Mouse (Mus musculus): ENCODE measurements around the gene Atg14.
"Not testable (repeated sequence)": the region's sequence is repeated elsewhere in the genome, so short reads cannot be mapped to it uniquely, and the experiment has no call there.

The Atg14 gene

GRCm38 (mm10) chr14:47544286-47544685, 26.2 kb downstream of the Atg14 start:
- no peak for DNase-seq (ENCODE audit: low spot score in 2 of 2)

GRCm38 (mm10) chr14:47542283-47542682, 28.2 kb downstream of the Atg14 start:
- no peak for DNase-seq (ENCODE audit: low spot score in 2 of 2)

GRCm38 (mm10) chr14:47541325-47541948, 29.0 kb downstream of the Atg14 start:
- DNase-seq (ENCODE audit: low spot score in 2 of 2): no peak

GRCm38 (mm10) chr14:47535096-47535495, 35.4 kb downstream of the Atg14 start:
- no peak for DNase-seq (ENCODE audit: low spot score in 2 of 2)

- no peak for DNase-seq (ENCODE audit: low spot score in 2 of 2)
Observed at GRCm38 (mm10) chr14:47534176-47534525, 36.3 kb downstream of the Atg14 start.

- DNase-seq (ENCODE audit: low spot score in 2 of 2): peak; percentile 52 to 66
Observed at GRCm38 (mm10) chr14:47533365-47534175, 36.9 kb downstream of the Atg14 start.

GRCm38 (mm10) chr14:47532496-47532895, 38.0 kb downstream of the Atg14 start:
- DNase-seq (ENCODE audit: low spot score in 2 of 2): no peak

GRCm38 (mm10) chr14:47529592-47529991, 40.9 kb downstream of the Atg14 start:
- not testable (repeated sequence) for DNase-seq (ENCODE audit: low spot score in 2 of 2)

GRCm38 (mm10) chr14:47529019-47529418, 41.4 kb downstream of the Atg14 start:
- peak; percentile 40 to 54 for DNase-seq (ENCODE audit: low spot score in 2 of 2)

- no peak for DNase-seq (ENCODE audit: low spot score in 2 of 2)
Observed at GRCm38 (mm10) chr14:47528293-47528692, 42.2 kb downstream of the Atg14 start.

- DNase-seq (ENCODE audit: low spot score in 2 of 2): no peak
Observed at GRCm38 (mm10) chr14:47527833-47528232, 42.6 kb downstream of the Atg14 start.

GRCm38 (mm10) chr14:47525861-47526260, 44.6 kb downstream of the Atg14 start:
- no peak for DNase-seq (ENCODE audit: low spot score in 2 of 2)

GRCm38 (mm10) chr14:47525374-47525773, 45.1 kb downstream of the Atg14 start:
- no peak for DNase-seq (ENCODE audit: low spot score in 2 of 2)

GRCm38 (mm10) chr14:47522301-47522700, 48.1 kb downstream of the Atg14 start:
- DNase-seq (ENCODE audit: low spot score in 2 of 2): no peak

- DNase-seq (ENCODE audit: low spot score in 2 of 2): no peak
Observed at GRCm38 (mm10) chr14:47521609-47522008, 48.8 kb downstream of the Atg14 start.

- no peak for DNase-seq (ENCODE audit: low spot score in 2 of 2)
Observed at GRCm38 (mm10) chr14:47520751-47521449, 49.5 kb downstream of the Atg14 start.

GRCm38 (mm10) chr14:47518619-47519018, 51.8 kb downstream of the Atg14 start:
- peak; percentile 25 to 54 for DNase-seq (ENCODE audit: low spot score in 2 of 2)

GRCm38 (mm10) chr14:47516755-47517154, 53.7 kb downstream of the Atg14 start:
- no peak for DNase-seq (ENCODE audit: low spot score in 2 of 2)

- DNase-seq (ENCODE audit: low spot score in 2 of 2): peak in 1 of 2 experiments; percentile 10
Observed at GRCm38 (mm10) chr14:47515636-47516035, 54.8 kb downstream of the Atg14 start.

- peak; percentile 36 to 60 for DNase-seq (ENCODE audit: low spot score in 2 of 2)
Observed at GRCm38 (mm10) chr14:47514816-47515453, 55.5 kb downstream of the Atg14 start.

GRCm38 (mm10) chr14:47513606-47514005, 56.8 kb downstream of the Atg14 start:
- DNase-seq (ENCODE audit: low spot score in 2 of 2): no peak

- no peak for DNase-seq (ENCODE audit: low spot score in 2 of 2)
Observed at GRCm38 (mm10) chr14:47510244-47510643, 60.2 kb downstream of the Atg14 start.

Data from heart, adult 9 months (tissue).